Mouse (Mus musculus): ENCODE results near the gene Shkbp1. TPM values are rescaled to one million over a fixed set of nuclear protein-coding genes. Genes with fewer than 3 reads are reported as not detected.
A peak's percentile ranks its signal among the peaks of the same experiment; 100 is the strongest.

The Shkbp1 gene
- total RNA-seq, 2 experiments from 2014 or later = 18.3 to 19.4 TPM

DNA sequence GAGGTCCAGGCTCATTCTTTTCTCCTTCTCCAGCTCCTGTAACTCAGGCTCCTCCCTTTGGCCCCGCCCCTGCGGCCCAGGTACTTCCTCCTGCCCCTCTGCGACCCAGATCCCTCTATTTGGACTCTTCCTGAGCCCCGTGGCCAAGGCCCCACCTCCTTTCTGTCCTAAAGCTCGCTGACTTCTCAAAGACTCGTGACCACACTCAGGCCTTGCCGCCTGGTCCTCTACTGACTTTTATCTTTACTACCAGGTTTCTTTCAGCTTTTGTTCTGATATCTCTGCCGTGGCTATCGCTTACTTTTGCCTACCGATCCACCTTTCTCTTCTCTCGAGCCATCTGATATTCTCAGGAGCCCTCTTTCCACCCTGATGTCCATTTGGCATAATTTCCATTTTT lies 12.2 kb upstream of the Shkbp1 start:
- DNase-seq (ENCODE audit: low spot score in 2 of 2) = no peak

DNA sequence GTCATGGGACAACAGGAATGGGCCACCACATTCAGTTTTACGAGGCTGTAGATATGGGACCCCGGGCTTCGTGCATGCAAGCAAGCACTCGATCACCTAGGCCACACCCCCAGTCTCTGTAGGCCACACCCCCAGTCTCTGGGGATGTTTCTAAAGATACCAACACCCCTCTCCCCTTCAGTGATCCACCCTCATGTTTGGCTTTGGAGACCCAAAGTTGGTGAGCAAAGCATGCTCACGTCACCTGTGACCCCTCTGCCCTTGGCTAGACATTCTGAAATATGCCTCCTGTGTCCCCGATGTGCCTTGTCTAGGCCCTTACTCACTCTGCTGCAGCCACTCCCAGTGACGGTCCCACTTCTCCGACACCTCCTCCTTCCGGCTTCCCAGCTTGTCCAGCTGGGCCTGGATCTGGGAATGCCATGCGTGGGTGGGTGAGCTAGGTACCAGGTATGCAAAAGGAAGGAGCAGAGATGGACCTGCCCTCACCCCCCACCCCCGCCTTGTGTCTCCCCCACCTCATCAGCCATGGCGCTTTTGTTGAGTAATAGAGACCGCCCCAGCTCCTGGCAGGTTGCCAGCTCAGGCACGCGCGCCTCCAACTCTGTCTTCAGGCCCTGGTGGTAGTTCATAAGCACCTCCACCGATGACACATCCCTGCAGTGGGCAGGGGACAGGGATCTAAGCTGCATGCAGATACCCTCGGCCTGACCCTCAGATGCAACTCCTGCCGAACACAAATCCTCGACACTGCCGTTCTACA lies 10.4 kb upstream of the Shkbp1 start:
- no peak for DNase-seq (ENCODE audit: low spot score in 2 of 2)

DNA sequence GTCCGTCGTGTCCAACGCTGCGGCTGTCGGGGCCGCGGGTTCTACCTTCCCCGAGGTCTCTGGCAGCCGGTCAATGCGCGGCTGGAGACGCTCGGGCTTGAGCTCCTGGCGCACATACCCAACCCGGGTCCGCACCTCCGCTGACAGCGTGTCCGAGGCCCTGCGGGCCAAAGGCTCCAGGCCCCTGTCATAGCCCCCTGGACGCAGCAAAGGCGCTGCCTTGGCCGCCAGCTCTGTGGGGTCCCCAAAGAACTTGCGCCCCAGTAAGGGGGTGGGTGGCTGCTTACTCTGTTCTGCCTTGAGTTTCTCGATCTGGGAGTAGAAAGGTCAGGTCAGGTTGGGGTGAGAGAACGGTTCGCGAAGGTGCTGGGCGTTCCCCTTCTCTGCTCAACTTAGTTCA lies 8.6 kb upstream of the Shkbp1 start:
- no peak for DNase-seq (ENCODE audit: low spot score in 2 of 2)

DNA sequence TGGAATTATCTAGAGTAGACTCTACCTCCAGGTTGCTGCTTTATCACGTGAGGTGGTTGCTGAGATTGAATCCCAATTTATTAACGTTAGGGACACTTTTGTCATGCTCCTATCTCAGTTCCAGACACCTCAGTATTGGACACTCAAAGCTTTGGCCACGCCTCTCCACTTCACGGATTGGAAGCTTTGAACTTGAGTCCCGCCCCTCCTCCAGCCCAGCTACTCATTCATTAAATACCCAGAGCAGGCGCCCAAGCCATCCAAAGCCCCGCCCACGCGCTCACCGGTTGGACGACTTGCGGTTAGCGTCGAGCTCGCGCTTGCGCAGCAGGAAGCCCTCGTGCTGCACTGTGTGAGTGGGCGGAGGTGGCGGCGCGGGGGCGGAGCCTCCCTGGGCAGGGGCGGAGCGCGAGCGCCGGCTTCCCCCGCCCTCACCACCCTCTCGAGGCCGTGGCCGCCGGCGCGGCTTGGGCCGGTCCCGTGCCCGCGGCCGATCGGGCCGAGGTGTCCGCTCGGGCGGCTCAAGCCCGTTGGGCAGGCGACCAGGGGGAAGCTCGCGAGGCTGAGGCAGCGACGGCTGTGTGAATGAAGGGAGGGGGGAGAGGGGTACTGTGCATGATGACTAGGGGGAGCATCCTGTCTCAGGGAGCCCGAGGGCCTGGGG lies 5.6 kb upstream of the Shkbp1 start:
- DNase-seq (ENCODE audit: low spot score in 2 of 2) = peak; percentile 95 to 96

DNA sequence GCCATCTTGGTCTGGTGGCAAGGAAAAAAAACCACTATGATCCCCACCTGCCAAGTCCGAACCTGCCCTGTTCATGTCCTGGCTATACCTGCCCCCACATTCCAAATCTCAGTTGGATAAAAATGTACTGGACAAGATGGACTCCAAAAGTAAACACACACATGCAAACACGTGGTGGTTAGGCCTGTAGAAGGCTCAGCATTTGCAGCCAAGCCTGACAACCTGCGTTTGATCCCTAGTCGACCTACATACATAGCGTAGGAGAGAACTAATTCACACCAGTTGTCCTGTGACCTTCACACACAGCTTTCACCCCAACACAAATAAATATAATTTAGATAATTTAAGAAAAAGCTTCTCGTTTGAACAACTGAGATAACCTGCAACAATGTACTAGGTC lies 4.9 kb upstream of the Shkbp1 start:
- no peak for DNase-seq (ENCODE audit: low spot score in 2 of 2)

DNA sequence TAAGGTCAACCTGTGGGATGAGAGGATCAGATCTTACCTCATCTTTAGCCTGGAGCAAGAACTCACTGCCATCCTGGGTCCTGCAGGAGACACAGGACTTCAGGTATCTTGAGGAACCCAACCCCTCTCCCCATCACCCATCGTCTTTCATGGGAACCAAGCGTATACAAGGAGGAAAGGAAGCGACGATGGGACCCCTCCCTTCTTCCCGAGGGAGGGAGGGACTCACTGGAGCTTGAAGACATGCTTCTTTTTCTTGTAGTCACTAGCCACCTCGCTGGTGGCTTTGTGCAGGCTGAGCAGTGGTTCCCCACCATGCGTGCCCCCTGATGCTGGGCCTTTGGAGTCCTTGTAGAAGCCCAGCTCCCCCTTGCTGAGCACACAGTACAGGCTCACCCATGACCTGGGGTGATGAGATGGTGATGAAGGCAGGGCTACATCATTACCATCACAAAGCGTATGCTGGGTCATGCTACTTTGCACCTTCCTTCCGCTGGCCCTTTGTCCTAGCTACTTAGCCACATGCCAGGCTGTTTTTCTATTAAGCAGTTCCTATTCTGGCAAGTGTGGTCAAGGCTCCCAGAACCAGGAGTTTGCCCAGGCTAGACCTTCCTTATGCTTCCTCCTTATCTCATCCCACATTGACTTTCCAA lies 4.0 kb upstream of the Shkbp1 start:
- DNase-seq (ENCODE audit: low spot score in 2 of 2) = no peak

DNA sequence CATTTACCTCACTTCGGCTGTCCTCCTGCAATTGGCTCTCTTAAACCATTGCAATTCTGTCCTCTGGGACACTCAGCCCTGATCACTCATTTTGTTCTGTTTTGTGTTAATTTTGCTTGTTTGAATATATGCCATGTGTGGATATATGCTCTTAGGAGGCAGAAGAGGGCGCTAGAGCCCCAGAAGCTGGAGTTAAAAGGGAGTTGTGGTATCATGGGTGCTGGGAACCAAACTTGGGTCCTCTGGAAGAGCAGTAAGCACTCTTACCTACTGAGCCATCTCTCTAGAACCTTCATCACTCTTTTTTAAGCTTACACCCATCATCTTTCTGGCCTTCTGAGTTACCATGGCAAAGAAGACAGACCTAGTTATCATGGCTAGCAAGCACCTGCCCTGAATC lies 3.3 kb upstream of the Shkbp1 start:
- no peak for DNase-seq (ENCODE audit: low spot score in 2 of 2)

DNA sequence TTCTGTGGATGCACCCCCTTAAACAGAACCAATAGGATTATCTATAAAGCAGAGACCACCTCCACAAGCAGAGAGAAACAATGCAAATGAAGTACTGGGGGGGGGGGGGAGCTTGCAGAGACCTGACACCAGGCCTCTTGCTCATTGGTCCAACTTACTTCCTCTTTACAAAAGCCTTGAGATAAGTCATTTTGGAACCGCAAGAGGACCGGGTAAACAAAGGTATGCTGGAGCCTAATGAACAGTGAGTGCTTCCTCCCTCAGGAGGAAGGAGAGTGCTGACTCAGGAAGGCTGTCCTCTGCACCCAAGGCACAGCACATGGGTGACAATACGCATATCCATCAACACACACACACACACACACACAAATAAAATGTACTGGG lies 1.8 kb upstream of the Shkbp1 start:
- DNase-seq (ENCODE audit: low spot score in 2 of 2) = no peak

DNA sequence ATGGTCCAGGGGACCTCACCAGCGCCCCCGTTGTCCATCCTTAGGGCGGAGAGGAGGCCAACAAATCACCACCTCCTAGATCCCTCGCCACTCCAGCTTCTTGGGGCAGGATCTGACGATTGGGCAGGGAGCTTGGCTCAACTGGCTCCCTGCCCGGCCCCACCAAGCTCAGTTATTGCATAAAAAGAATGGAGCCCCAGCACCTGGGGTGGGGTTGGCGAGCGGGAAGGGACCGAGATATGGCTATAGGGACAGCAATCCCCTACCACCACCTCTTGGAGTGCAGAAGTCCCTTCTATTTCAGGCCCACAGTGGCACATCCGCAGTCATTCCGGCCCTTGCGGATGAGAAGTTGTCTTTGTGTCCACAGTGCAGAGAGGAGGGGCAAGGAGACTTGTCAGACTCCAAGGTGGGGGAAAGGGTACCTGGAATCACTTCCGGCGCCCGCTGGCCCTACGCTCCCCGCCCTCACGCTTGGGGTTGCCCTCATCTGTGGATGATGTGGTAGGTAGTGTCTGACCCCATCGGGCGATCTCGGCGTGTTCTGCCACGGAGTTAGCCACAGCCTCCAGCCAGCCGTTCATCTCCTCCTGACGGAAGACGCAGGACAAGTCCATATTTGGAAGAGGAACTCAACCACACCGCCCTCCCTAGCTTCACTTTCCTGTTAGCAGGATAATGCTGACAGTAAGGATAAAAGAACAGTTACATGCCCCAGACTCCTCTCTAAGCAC lies 1.2 kb upstream of the Shkbp1 start, which contains the start of gene Gm20479:
TSS of gene Gm20479 (minus strand) at position 559 of the 734 bp plus-strand sequence.
- DNase-seq (ENCODE audit: low spot score in 2 of 2) = no peak

DNA sequence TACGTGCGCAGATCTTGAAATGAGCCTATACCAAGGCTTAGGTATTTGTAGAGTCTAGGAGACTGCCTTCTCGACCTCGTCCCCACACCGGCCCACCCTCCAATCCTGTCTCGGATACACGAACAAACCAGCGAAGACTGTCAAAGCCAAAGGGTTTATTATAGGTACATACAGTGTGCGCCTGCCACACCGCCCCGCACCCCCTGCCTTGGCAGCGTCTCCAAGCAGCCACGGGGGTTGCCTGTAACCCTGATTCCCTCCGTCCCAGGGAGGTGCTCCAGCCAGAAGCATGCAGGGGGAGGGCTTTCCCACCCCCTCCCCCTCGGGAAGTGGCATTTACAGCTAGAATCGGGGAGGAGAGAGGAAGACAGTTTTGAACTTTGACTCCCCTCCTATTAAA lies 429 bp upstream of the Shkbp1 start:
- DNase-seq (ENCODE audit: low spot score in 2 of 2) = no peak

DNA sequence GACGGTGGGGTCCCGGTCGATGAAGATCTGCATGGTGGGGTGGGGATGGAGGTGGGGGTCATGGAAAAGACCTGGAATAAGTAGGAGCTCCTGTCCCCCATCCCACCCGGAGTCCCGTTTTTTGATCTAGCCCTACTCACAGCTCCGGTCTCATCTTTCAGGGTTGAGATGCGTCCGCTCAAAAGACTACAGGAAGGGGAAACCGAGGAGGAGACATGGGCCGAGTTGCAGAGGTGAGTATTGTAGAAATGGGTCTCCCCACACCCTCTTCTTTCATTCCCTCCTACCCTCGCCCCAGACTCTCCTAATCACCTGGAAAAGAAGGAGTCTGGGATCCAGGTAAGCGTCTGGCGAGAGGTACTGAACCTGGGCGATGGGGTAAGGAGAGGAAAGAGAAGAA lies 558 bp downstream of the Shkbp1 start:
- no peak for DNase-seq (ENCODE audit: low spot score in 2 of 2)

DNA sequence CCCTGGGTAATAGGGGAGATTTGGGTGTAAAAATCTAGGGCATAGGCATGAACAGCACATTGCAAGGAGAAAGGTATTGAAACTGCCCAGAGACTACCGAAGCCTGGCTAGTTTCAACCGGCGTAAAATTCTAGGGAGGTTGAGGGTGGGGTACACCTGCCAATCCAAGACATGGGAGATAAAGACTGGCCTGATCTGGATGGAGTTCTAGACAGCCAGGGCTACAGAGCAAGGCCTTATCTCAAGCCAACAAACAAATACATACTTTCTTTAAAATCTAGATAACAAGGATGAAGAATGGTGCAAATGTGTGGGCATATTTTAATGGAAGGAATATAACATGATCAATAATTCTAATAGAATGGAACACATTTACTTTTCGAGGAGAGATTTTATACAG lies 1.0 kb downstream of the Shkbp1 start:
- no peak for DNase-seq (ENCODE audit: low spot score in 2 of 2)

DNA sequence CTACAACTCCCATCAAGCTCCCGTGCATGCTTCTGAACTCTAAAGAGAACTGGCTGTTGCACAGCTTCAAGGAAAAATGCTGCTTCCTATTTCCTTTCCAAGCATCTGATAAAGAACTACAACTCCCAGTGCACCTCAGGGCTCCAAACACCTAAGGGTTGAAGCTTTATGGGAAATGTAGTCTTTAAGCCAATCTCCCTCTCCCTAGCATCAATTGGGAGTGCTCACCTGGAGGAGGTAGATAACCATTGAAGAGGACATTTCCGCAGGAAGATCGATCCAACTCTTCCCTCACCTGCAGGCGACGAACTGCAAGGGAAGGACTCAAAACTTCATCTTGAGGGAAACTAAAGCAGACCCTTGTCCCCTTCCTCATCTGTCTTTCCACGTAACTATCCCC lies 1.7 kb downstream of the Shkbp1 start:
- no peak for DNase-seq (ENCODE audit: low spot score in 2 of 2)

DNA sequence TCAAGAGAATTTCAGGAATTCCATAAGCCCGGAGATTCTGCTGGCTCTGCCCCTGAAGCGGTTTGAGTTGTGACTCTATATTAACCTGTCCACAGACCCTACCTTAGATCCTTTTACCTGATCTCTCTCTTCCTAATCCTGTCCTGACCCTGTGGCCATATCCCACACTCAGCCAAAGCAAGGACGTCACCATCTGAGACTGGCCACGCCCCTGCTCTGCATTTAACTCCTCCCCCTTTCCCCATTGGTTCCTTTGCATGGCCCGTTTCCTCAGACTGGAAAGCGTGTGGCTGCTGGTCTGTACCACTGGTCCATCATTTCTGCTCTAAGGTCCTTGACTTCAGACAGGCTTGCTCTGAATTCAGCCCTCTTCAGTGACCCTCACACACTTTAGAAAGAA lies 10.4 kb downstream of the Shkbp1 start:
- DNase-seq (ENCODE audit: low spot score in 2 of 2) = no peak

DNA sequence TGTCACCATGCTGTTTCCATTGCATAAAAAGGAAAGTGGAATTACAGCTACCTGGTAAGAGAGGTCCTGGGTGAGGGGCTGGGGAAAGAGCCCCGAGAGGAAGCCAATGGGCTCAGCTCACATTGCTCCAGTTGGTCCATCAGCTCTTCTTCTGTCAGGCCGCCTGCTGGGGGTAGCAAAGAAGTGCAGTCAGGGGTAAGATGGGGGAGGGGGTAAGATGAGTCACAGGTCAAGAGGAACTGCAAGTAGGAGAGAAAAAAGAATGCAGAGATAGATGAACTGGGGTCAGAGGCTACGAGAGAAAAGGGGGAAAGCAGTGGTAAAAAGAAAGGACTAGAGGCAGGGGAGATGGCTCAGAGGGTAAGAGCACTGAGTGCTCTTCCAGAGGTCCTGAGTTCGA lies 13.2 kb downstream of the Shkbp1 start:
- DNase-seq (ENCODE audit: low spot score in 2 of 2) = no peak

DNA sequence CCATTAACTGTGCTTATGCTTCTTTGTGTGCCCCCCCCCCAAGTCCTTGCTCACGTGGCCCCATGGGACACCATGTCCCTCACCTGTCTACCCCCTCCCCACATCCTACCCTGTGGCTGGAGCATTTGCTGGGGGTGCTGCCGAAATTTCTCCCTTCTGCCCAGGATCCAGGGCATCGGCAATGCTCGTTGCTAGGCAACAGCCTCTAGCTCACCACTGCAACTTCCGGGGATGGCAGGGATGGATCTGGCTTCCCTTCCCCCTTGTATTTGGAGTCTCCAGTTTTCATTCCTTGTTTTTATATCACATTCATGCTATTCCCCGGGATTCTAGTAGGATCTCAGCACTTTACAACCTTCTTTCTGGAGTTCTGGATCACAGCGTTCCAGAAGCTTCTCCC lies 16.3 kb downstream of the Shkbp1 start:
- no peak for DNase-seq (ENCODE audit: low spot score in 2 of 2)

DNA sequence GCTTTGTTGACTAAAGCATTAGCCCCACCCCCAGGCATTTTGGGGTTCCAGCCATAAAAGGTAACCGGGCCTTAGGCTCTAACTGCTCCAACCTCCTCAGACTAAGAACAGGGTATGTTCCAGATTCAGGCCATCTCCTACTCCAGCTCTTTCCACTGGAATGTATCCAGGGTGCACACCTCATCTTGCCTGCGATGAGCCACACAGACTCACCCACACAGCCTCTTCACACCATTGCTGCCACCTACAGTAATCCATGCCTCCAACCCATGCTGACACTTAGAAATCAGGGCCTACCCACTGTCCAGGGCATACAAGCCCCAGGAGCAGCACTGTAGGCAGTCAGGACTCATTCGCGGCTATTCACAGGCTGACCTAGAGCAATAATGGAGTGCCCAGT lies 16.7 kb downstream of the Shkbp1 start:
- no peak for DNase-seq (ENCODE audit: low spot score in 2 of 2)

DNA sequence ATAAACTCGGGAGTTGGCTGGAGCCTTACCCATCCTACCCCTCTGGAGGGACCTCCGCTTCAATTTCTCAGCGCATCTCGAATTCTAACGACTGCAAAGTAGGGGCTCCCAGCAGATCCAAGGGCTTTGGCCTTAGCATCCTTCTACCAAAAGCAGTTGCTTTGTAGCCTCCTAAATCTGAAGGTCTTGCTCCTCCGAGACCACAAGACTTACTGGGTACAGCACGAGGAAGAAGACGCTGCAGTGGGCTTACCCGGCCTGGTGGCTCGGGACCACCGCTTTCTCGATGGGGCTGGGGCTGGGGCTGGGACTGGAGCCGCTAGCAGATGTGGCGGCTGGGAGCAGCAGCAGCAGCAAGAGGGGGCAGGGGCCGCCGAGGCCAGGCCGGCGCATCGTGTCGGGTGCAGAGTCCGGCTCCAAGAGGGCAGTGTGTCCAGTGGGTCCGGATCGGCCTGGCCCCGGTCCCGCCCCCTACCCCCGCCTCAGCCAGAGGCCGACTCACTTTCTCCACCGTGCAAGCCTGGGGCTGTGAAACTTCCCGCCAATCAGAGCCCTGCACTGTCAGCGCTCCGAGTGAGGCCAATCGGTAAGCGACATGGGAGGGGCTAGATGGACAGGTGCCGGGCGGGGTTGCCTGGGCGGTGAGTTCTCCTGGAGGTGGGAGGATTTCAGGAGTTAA lies 18.5 kb downstream of the Shkbp1 start, which contains the start of gene Ltbp4:
TSS of gene Ltbp4 (minus strand) at position 518 of the 679 bp plus-strand sequence.
- DNase-seq (ENCODE audit: low spot score in 2 of 2) = no peak

DNA sequence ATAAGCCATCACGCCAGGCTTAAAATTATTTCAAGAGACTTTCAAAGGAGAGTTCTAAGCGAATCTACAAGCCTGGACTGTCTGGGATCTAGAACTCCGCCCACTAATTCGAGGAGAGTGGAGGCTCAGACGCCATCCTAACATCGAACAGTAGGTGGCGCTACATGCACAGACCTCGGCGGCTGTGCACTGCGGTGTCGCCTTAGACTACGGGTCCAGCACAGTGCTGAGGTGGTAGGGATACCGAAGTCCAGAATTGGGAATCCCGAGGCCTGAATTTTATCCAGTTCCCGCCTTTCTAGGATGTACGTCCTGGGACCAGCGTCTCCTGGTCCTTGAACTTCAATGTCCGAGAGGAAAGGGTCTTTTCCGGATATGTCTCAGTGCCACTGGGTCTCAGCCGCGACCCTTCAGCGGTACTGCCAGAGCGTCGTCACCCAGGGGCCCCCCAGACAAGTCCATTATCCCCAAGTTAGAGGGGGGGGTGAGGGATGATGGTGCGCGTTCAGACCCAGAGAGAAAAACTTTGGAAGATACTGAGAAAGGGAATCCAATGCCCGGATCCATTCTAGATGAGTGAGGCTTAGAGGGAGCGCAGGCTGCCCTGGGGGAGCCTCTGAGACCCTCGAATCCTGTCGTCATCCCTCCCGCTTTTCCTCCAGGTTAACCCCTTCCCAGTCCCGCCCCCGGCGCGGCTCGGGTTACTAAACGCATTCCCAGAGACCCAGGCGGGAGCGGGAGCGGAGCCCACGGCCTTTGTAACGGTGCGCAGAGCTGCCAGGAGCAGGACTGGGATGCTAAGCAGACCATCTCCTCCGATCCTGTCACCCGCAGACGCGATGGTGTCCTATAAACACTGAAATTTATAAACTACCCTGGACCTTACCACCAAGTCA lies 19.6 kb downstream of the Shkbp1 start:
- DNase-seq (ENCODE audit: low spot score in 2 of 2) = peak; percentile 92 to 93

Data from adrenal gland, adult 18-20 months (tissue).